Mouse (Mus musculus) c-Kit-negative CD71-positive TER-119-positive erythroid progenitor cells, embryonic 14.5 days (primary cell): Measurements from ENCODE around the gene Clec4d.
"Not testable (repeated sequence)": the region's sequence is repeated elsewhere in the genome, so short reads cannot be mapped to it uniquely, and the experiment has no call there.

Source experiments
- DNase-seq: peaks from one replicate; pipeline ENCODE4 v3.0.0-alpha.2; 2013; ENCODE audit warnings: low read depth, low spot score

Gene Clec4d

GRCm38 (mm10) chr6:123261555-123262161 lies at the start of gene Clec4d:
TSS of gene Clec4d (plus strand) at chr6:123262111.
- no peak for DNase-seq

GRCm38 (mm10) chr6:123227519-123228166 lies 34.3 kb upstream of the Clec4d start:
- DNase-seq, result no peak

- DNase-seq, result no peak
Observed at GRCm38 (mm10) chr6:123229644-123230043, 32.3 kb upstream of the Clec4d start, which contains the start of gene Clec4n. TSS of gene Clec4n (plus strand) at chr6:123229843.

GRCm38 (mm10) chr6:123231149-123231548 lies 30.8 kb upstream of the Clec4d start:
- no peak for DNase-seq

- no peak for DNase-seq
Observed at GRCm38 (mm10) chr6:123237582-123237981, 24.3 kb upstream of the Clec4d start.

GRCm38 (mm10) chr6:123244201-123244600 lies 17.7 kb upstream of the Clec4d start:
- DNase-seq, result no peak

- not testable (repeated sequence) for DNase-seq
Observed at GRCm38 (mm10) chr6:123248862-123249261, 13.0 kb upstream of the Clec4d start.

GRCm38 (mm10) chr6:123252735-123253134 lies 9.2 kb upstream of the Clec4d start:
- no peak for DNase-seq

GRCm38 (mm10) chr6:123258946-123259345 lies 3.0 kb upstream of the Clec4d start:
- DNase-seq, result no peak

- DNase-seq, result no peak
Observed at GRCm38 (mm10) chr6:123259889-123260603, 1.9 kb upstream of the Clec4d start.

- no peak for DNase-seq
Observed at GRCm38 (mm10) chr6:123260868-123261267, 1.0 kb upstream of the Clec4d start.

GRCm38 (mm10) chr6:123264194-123264593 lies 2.3 kb downstream of the Clec4d start:
- DNase-seq, result no peak

GRCm38 (mm10) chr6:123265809-123266208 lies 3.9 kb downstream of the Clec4d start:
- DNase-seq, result peak; percentile 48

GRCm38 (mm10) chr6:123266945-123267344 lies 5.0 kb downstream of the Clec4d start:
- DNase-seq, result no peak

- no peak for DNase-seq
Observed at GRCm38 (mm10) chr6:123279443-123279842, 17.5 kb downstream of the Clec4d start.

- DNase-seq, result no peak
Observed at GRCm38 (mm10) chr6:123286311-123286710, 24.4 kb downstream of the Clec4d start.

- no peak for DNase-seq
Observed at GRCm38 (mm10) chr6:123288931-123289330, 27.0 kb downstream of the Clec4d start.

- no peak for DNase-seq
Observed at GRCm38 (mm10) chr6:123289753-123290152, 27.8 kb downstream of the Clec4d start, which contains the start of gene Clec4e. TSS of gene Clec4e (minus strand) at chr6:123289870.

- DNase-seq, result peak; percentile 81
Observed at GRCm38 (mm10) chr6:123292751-123293400, 31.0 kb downstream of the Clec4d start.

- not testable (repeated sequence) for DNase-seq
Observed at GRCm38 (mm10) chr6:123293509-123293908, 31.6 kb downstream of the Clec4d start.

- DNase-seq, result peak; percentile 61
Observed at GRCm38 (mm10) chr6:123296687-123297086, 34.8 kb downstream of the Clec4d start.

- not testable (repeated sequence) for DNase-seq
Observed at GRCm38 (mm10) chr6:123306315-123306714, 44.4 kb downstream of the Clec4d start.
